Mouse (Mus musculus): ENCODE measurements around the gene Kcnip2.

The Kcnip2 gene

DNA sequence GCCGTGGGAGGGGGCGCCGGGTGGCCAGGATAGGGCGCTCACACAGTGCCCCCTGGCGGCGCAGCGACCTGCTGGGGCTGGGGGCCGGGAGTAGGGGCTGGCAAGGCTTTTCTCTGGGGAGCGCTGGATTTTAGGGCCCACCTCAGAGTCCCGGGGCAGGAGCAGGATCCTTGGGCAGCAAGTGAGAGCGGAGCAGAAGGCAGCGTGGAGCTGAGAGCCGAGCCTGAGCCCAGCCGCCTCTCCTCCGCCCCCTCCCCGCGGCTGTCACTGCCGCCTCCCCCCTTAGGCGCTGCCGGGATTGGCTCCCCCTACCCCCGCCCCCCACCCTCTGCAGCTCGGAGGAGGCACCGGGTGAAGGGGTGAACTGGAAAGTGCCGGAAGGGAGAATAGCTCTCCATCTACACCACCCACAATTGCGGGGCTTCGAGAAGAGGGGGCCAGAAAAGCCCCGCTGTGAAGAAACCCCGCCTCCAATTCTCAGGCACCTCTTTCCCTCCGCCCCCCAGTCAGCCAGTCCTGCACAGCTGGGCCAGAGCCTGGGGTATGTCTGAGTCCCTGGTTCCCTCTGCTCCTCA lies at the start of gene Kcnip2:
Kcnip2 (minus strand) TSS at position 231 of the 575 bp plus-strand sequence.
- peak; percentile 22 for DNase-seq

DNA sequence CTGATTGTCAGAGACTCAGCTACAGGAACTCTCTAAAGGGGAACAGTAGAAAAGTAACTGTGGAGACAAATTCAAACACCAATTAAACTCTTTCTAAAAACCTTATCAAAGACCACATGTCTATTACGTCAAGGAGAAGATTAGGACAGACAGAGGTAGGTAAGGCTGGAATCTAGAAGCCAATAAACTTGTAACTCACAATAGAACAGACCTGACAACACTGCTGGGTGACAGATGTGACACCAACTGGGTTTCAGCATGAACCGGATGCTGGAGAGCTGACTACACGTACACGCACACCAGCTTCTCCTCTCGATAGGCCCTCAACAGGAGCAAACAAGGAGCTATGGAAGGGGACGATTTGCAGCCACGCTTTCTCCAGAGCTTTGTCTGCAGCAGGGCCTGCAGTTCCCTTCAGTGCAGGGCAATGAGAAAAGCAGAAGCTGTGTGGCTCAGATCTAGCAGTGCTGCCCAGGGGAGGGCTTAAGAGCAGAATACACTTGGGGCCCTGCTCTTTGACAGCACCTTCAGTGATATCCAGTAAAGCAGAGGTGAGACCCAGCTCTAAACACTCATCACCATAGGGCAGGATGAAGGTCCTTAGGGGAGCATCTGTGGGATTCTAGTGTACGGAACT lies 39.5 kb upstream of the Kcnip2 start:
- DNase-seq, result no peak

DNA sequence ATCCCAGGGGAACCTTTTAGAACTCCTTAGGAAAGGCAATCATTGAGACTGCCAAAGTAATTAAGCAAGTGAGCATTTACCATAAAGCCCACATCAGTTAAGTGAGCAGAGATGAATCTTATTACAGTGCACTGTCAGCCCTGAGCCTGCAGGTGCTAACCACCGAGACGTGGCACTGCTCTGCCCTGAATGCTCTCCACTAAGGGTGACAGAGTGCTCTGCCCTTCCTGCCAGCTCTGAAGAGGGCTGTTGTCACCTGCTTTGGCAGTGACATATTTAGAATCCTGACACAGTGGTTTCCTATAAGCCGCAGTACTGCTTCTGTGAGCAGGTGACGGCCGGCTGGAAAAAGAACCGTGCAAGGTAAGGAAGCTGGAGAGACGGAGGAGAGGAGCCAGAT lies 38.7 kb upstream of the Kcnip2 start:
- DNase-seq, result no peak

DNA sequence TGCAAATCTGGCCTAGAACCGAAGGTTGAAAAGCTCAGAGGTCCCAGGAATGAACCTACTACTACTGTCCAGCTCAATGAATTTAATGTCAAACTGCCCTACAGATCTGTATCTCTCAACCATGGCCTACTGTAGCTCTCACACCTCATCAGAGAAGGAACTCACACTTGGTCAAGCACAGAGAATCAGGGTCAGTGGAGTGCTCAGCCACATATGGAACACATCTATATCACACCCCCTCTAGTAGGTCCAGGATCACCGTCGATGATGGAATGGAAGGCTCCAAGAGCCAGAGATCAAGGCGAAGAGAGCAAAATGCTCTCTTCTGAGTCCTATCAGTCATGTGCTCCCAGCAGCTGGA lies 31.9 kb upstream of the Kcnip2 start:
- no peak for DNase-seq

DNA sequence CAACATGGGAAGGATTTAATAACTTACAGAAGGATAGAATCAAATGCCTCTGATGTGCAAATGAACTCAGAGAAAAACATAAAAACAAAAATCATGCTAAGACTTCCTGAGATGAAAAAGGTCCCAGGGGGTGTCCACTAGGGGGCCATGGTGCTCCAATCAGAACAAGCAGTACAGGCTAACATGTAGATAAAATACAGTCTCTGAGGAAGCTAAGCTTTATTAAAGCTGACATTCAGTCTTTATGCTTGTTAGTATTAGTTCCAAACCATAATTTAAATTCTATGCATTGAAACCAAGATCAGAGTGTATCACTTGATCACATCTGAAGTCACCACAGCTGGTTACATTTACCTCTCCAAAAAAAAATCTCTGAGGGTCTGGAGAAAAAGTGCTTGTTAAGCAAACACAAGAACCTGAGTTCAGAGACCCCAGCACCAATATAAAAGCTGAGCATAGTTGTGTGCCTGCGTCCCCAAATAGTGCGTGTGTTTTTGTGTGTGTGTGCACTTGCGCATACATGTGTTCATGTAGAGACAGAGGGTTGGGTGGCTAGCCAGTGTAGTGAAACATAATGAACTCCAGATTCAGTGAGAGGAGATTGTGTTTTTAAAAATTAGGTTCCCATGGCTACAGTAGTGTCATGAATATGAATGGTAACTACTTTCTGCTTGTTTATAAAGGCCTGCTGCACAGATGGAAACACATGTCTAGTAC lies 31.3 kb upstream of the Kcnip2 start:
- peak; percentile 7 for DNase-seq

DNA sequence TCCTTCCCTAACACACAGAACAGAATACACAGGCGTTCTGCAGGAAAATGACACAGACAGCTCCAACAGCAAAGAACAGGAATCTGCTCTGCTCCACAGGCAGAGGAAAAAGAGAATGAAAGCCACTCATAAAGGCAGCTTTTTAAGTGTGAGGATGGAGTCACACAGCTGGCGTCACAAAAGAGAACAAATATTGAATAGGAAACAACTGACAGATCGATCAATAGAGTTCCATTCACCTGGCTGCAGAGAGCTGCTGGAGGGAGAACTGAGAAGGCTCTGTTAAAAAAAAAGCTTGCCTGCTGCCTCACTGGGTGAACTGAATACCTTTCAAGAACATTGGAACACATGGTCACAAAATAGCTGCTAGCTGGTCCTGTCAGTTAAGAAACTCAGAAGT lies 28.3 kb upstream of the Kcnip2 start:
- no peak for DNase-seq

DNA sequence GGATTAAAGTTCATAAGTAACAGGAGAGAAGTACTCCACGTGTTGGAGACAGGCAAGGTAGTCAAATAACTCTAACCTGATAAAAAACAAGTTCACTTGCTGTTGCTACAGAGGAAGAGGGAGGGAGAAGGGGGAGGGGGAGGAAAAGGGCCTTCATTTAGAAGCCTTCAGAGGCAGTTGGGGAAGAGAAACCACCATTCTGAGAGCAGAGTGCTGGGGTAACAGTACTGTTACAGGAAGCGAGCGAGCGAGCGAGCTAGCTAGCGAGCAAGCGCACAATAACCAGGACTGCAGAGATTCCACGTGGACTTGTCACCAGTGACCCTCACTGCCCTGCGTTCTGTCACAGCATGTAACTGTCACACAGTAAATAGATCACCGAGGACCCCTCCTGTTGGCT lies 27.6 kb upstream of the Kcnip2 start:
- no peak for DNase-seq

DNA sequence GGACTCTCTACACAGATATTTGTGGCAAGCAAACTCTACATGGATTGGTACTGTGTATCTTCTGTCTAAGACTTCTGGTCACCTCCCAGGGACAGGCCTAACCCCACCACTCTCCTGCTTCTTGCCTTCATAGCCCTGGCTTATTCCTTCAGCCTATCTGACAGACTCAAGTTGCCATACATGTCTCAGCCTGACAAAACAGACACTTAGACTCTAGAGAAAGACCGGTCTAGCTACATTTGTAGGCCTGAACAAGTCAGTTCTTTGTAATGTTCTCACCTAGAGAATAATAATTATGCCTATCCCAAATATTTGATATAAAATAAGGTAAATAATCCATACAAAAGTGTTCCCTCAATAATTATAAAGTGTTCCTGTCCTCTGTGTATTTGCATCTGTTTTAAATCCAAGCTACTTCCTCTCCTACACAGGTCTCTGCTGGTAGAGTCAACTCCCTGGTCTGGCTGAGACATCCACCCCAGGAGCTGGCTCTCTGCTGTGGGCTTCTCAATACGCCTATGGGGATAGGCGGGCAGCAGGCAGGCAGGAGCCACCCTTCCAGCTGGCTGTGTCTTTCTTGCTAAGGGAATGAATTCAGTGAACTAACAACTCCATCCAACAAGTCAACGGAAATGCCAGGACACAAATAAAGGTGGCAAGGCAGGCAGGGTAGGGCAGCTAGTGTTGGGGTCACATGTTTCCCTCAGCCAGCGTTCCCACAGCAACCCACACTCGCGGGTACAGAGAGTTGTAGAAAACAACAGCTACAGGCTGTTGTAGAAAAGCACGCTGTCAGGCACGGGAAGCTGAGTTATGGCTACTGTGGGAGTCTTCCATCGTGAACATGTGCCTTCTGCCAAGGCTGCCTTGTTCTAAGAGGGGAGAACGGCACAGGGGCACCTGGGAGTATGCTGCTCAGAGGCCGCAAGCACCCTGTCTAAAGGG lies 21.5 kb upstream of the Kcnip2 start:
- DNase-seq, result no peak

DNA sequence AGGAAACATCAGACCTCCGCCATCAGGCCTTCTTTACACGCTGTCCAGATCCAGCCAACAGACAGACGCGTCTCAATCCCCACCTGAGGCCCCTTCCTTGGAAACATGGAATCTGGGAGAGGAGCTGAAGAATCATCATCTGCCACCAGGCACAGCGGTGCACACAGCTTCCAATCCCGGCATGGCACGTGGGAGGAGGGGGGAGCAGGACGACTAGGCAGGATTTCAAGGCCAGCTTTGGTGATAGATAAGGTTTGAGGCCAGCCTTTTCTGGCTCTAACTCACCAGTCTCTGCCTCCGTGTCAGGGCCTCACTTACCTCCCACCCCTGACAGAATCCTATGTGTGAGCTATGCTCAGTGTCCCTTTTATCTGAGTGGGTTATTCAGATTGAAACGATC lies 19.6 kb upstream of the Kcnip2 start:
- DNase-seq, result no peak

DNA sequence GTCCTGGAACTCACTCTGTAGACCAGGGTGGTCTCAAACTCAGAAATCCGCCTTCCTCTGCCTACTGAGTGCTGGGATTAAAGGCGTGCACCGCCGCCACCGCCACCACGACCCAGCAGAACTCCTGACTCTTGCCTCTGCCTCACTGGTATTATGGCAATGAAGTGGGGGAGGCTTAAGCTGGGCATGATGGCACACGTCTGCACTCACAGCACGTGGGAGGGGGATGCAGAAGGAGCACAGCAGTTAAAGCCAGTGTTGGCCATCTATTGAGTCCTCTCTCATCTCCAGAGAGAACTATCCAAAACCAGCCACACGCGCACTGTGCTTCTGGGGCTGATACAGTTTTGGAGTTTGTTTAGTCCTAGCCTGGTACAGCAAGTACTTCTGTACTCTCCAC lies 17.8 kb upstream of the Kcnip2 start:
- no peak for DNase-seq

DNA sequence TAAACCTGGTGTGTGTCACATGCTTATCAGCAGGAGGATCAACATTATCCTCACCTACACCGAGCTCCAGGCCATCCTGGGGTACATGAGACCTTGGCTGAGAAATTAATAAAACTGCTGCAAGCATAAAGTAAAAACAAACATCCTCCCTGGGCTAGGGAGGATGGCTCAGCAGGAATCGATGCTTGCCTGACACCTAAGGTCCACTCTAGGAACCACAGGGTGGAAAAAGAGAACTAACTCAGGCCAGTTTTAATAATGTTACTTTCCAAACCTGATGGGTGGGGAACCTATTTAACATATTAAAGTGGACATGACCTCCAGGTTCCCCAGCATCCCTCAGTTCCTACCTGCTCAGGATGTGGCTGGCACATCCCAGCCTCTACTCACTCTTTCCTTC lies 14.8 kb upstream of the Kcnip2 start:
- DNase-seq, result no peak

DNA sequence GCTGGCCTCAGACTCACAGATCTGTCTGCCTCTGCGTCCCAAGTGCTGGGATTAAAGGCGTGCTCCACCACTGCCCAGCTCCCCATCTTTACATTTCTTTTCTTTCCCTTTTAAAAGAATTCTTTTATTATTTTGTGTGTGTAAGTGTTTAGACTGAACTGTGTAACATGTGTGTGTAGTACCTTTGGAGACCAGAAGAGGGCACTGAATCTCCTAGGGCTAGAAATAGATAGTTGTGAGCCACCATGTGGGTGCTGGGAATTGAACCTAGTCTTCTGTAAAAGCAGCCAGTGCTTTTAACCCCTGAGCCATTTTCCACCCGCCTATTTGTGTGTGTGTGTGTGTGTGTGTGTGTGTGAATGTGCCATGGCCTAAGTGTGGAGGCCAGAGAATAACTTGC lies 11.9 kb upstream of the Kcnip2 start:
- DNase-seq, result no peak

DNA sequence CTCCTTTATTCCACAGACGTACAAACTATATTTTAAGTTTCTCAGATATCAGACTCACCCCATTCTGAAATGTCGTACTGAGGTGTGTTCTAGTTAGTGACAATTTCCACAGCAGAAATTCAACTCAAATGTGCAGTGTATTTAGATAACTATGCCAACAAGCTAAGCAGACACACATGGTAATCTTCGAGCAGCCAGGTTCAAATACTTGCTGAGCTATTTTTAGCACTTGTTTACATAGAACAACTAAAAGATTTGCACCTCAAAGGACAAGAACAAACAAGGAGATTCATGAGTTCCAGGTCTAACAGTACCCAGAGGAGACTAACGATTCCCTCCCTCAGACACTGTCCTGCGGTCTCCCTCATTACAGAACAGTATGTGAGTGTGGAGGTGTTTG lies 11.3 kb upstream of the Kcnip2 start:
- DNase-seq, result no peak

DNA sequence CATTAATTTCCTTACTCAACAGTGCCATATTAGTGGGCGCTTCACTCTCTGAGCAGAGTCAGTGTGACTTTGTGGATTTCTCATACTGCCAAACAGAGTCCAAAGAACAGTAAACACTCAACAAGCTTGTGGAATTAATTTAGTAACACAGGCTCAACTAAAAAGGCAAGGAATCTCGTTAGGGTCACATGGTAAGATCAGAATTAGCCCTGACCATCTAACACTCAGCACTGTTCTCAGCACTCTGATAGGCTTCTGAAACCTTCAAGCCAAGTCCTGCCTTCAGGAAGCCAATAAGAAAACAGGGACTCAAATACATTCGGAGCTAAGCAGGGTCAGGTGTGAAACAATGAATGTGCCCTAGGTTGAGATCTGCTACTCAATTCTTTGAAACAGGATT lies 10.3 kb upstream of the Kcnip2 start:
- no peak for DNase-seq

DNA sequence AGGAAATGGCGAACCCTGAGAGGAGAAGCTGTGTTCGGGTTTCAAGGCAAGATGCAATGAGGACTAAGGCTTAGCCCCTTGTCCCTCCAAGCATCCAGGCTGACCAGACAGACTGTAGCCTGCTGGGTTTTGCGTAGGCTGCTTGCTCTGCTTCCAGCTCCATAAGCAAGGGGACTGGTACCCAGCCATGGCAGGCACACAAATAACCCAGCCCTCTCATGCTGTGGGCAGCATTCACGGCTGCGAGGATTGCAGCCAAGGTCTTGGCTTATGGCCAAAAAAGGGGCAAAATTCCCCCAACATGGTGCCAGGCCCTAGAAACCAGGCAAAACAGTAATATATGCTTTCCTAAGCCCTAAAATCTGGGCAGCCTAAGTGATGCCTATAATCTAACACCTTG lies 6.0 kb upstream of the Kcnip2 start:
- DNase-seq, result no peak

DNA sequence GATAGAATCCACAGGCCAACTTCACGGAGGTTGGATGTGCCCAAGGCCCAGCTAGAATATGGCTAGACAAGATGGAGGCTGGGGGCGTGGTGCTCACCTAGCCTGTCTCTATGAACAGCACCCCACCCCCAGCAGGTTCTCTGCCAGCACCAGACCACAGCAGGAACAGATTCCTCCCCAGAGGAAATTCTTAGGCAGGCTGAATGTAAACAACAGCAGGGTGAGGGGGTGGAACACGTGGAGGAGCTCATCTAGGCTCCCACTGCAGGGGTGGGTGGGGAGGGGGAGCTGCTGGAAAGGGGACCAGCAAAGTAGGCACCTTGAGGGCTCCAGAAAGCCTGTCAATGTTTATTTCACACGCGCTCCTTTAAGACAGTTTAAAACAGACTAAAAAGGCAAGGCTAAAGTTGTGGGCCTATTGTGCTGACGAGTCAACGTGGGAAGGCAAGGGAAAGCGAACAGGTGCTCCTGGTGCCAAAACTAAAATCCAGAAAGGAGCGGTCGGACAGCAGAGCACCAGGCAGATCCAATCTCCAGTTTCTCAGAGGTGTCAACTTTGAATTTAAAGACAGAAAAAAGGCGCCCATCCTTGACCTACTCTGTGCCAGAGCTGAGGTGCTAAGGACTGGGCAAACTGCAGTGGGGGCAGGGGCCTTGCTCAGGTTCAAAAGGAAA lies 2.1 kb upstream of the Kcnip2 start:
- DNase-seq, result peak; percentile 46

DNA sequence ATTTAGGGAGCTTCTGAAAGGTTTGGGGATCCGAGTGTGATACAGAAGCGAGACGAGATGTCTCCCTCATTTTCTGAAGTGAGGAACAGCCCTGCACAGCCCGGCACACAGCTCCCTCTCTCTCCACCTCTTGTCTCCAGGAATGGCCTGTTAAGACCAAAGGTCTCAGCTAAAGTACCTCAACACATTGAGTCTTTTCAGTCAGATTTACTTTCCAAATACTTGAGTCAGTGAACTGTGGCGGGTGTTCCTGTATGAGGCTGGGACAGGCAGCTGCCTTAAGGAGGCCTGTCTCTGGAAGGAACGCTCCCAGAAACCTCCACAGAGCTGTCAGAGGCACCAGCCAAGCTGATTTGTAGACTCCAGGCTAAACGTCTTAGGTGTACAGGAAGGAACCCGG lies 866 bp upstream of the Kcnip2 start:
- no peak for DNase-seq

DNA sequence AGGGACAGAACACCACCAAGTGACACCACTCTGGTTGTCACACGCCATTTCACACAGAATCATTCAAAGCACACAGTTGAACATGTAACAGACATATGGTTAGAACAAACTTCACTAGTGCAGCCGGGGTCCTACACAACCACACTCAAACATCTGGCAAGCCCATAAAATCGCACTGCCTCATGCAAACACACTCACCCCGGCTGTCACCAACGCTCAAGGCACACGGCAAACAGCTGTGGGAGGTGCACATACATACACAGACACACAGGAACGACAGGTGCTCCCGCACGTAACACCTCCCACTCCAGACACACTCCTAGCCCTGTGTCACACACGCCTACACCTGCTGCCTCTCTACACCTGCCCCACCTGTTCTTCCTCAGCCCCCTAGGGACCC lies 691 bp downstream of the Kcnip2 start:
- no peak for DNase-seq

DNA sequence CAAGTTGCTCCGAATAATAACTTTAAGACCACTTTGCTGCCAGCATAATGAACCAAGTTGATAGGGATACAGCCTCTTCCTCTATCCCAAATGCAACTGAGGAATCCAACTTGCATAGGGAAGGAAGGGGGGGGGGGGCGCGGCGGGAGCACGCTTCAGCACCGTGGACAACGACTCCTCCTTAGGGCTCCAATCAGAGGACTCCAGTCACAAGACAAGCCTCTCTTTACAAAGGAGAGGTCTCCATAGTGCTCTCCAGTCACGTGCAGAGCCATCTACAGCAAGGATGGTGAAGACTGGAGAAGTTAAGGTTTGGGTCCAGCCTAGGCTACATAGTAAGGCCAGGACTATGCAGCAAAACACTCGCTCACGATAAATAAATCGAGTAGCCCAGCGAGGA lies 2.1 kb downstream of the Kcnip2 start:
- DNase-seq, result no peak

DNA sequence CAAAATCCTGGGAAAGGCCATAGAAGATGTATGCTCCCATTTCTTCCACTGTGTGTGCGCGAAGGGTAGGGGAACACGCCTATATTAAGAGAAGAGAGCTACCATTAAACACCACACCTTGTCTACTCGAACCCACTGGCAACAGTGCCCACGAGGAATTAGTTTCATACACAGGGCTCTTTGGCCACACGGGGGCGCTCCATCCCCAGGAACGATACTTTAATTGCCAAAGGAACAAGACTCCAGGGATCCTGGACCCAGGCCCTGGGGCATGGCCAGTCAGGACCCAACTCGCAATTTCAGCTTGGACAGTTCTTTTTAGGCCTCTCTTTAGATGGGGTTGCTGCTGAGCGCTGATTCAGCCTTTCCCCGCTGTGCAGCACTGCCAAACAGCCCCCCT lies 2.6 kb downstream of the Kcnip2 start:
- peak; percentile 92 for DNase-seq

DNA sequence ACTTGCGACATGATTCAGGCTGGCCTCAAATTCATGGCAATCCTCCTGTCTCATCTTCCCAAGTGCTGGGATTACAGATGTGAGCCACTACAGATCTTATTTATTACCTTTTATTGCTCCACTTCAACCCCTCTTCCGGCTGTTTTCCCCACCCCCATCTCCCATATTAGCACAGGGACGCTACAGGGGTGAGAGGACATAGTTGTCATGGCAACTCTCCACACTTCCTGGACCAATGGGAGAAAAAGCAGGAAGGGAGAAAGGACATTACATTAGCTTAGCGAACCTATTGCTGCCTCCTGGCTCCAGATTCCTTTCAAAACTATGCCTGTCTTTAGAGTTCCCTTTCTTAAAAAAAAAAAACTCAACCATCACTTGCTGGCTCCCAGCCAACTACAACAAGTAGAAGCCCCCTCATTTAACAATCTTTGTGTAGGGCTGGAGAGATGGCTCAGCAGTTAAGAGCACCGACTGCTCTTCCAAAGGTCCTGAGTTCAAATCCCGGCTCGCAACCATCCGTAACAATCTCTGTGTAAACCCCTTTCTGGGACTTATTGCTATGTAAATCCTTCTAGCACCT lies 3.1 kb downstream of the Kcnip2 start:
- DNase-seq, result no peak

DNA sequence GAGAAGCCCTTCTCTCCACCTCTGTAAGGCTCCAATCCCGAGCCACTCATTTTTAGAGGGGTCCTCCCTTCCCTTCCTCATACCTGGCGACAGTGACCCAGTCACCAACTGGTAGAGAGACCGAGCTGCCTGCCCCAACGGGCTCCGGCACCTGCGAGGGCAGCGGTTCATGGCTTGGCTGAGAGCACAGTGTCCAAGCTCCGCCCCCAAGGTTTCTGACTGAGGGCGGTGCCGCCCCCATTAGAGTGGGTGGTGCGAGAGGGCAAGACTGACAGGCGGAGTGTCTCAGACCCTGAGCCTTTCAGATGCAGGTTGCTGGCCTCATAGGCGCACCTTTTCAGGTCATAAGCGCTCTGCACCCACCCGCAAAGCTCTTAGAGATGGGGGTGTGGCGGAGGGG lies 3.7 kb downstream of the Kcnip2 start:
- DNase-seq, result peak; percentile 62

Data from lung, postnatal 14 days (tissue).